Mouse (Mus musculus): ENCODE data around the gene Kcnc4.

DNA sequence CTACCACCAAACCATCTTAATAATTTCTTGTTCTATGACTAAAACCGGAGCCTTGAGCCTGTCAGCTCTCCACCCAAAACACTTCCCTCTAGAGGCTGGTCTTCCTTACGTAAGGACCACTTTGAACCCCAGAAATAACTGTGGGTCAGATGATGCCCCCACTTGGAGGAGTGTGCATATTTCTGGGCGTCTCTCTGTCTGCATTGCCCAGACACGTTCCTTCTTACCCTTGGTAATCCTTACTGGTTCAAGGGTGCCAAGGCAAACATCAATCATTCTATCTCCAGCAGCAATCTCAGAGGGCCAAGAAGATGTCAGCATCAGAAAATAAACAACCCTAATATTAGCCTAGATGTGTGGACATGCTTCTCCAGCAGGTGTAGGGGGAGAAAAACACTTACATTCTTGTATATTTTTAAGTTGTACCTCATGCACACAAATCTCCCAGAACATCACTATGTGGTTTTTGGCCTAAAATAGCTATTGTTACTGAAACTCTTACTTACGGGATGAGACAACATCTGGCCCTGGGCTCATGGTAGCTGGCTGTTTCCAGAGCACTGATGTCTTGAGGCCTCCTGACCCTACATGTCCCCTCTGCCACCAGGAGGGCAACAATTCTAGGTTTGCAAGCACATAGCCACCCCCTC, 59.2 kb downstream of the Kcnc4 start:
- no peak for TF ChIP-seq POLR2A (IDR thresholded peaks at IDR 0.05; ENCODE audit: insufficient read depth, low read depth, low read length)
- TF ChIP-seq CTCF (IDR thresholded peaks at IDR 0.05): no peak
- no peak for TF ChIP-seq EP300 (IDR thresholded peaks at IDR 0.05; ENCODE audit: insufficient read depth, low read depth, low read length)

Data from heart, adult 2 months (tissue).